Mouse (Mus musculus) spleen, postnatal 4 days (tissue): ENCODE measurements around the gene B4galt5.

Source experiments
- DNase-seq, 2 experiments: peaks; one replicate each; pipeline ENCODE4 v3.0.0; 2022; ENCODE audit warnings: low spot score in 2 of 2

Gene B4galt5

DNA sequence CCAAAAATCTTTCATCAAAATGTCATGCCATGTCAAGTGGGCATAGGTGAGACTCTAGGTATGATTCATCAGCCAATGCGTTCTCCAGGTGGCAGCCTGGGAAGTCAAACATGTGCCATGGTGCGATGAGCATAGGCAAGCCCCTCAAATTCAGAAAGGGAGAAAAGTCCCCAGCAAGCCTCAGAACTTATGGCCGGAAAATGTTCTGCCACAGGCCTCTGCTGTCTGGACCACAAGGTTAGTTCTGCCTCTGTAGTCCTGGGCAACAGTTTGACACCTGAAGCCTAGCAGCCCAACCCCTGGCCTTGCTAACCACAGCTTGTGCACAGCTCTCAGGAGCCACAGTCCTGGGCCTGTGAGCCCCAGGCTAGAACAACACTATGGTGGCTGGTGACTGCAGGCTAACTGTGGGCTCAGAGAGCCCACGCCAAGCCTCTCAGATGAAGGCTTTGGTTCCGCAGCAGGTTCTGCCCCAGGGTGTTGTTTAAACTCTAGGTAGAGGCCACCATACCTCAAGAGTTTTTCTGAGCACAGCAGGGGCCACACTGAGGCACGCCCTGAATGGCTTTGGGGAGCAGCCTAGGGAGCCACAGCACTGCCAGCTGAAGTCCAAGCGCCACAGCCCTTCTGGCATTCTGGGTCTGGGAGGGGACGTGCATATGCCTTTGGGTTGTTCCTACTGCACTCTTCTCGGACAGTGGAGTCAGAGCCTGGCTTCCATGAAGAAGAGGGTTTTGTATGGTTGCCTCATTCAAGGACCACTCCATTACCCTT, 14.5 kb upstream of the B4galt5 start:
- DNase-seq, result no peak

DNA sequence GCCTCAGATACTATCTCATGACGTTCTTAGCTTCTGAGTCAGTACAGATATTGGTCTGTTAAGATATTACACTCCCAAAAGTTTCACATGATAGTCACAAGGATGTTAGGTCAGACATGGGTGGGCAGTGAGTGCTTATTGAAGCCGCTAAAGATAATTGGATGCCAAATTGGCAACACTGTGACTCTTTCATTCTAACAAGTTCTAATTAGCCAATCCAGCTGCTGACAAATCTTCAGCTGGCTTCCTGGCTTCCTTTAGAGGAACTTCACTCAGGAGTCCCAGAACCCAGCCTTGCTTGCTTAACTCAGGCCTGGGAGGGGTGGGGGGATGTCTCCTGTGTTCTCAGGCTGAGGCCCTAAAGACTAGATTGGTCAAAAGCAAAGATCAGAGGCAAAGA, 9.5 kb upstream of the B4galt5 start:
- no peak for DNase-seq

DNA sequence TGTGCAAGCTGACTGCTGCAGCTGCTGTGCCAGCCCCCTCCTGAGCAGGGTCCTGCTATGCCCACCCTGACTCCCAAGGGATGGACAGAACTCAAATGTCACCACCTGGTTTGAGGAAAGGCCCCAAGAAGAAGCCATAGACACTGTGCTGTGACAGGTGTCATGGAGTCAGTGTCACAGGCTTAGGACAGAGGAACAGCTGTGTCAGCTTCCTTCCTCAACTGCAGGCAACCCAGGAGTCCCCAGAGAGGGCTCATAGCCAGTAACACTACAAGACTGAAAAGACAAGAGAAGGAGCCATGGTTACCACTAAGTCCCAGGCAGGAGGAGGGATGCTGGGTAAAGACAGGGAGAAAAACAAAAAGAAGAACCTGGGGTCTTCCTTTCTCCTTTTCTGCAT, 7.9 kb upstream of the B4galt5 start:
- DNase-seq, result no peak

DNA sequence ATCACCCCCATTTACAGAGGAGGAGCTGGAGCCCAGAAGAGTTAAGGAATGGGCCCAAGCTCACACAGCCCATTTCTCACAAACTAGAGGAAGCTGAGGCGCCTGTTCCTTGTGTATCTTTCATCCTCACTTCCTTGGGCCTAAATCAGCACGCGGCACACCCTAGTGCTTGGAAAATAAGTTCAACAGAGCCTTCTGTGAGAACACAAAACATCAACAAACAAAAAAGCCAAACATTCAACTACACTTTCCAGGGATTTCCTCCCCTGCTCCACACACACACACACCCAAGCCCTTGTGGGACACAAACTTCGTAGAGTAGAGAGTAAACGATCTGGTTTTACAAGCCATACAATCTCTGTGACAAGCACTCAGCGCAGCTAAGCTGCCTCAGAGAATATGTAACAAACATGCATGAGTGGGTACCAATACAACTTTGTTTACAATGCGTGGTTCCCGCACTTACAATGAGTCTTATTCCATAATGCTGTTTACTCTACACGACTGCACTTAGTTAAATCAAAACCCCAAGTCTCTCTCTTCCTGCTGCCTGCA, 5.7 kb upstream of the B4galt5 start:
- no peak for DNase-seq

DNA sequence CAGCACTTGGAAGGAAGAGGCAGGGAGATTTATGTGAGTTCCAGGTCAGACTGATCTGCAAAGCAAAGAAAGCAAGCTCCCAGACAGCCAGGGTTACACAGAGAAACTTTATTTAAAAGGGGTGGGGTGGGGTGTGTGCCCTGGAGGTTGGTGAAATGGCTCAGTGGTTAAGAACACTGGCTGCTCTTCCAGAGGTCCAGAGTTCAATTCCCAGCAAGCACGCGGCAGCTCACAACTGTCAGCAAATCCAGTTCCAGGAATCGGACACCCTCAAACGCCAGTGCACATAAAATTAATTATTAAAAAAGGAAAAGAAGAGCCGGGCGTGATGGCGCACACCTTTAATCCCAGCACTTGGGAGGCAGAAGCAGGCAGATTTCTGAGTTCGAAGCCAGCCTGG, 5.1 kb upstream of the B4galt5 start:
- no peak for DNase-seq

DNA sequence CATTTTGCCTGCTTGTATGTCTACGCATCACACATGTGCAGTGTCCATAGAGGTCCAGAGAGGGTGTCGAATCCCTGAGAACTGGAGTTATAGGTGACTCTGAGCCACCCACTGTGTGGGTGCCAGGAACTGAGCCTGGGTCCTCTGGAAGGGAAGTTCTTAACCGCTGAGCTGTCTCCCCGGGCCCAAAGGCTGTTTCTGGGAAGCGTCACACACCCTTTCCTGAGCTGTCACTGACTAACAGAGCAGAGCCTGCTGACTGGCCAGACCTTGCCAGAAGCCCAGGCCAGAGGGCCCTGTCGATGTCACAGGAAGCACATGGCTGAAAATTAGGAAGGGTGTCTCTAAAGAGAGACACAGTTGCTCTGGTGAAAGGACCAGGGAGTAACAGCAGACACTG, 3.5 kb upstream of the B4galt5 start:
- no peak for DNase-seq

GRCm38 (mm10) chr2:167351371-167351951, 2.5 kb upstream of the B4galt5 start:
- DNase-seq, result no peak

DNA sequence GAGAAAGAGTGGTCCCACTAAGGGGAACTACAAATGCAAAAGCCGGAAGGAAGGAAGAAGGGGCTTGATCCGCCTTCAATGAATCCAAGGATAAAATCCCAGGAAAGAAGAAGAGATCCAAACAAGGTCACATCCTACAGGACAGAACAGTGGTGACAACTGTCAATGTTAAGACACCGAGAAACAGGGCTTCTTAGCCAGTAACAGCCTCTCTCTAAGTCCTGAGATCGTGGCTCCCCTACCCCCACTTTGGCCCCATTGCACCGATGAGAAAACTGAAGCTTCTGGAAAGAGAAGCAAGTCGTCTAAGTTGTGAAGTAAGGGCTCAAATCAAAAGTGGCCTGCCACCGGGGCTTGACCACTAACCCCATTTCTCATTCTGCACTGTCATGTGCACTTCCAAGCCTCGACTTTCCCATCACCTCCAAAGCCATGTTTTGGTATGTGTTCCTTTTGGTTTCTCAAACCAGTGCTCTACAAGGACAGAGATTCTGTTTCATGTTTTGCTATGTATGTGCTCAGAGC, 1.2 kb upstream of the B4galt5 start:
- no peak for DNase-seq

GRCm38 (mm10) chr2:167349283-167349936, 427 bp upstream of the B4galt5 start:
- peak; percentile 92 for DNase-seq

DNA sequence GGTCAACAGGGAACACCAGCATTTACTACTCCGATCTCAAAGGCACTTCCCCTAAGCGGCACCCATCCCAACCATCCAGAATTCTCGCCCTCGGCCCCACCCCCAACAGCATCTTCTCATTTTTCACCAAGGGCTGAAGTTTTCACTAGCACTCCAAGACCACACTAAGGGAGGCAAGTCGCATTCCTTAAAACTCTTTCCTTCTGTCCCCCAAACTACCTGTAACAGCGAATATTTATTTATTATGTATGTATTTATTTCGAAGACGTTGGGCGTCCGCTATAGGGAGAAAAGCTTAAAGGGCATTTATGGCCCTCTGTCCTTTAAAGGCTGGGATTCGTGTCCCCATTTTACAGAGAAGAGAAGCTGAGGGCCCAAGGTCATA, 1.0 kb downstream of the B4galt5 start:
- no peak for DNase-seq

- no peak for DNase-seq
These were observed 1.6 kb downstream of the B4galt5 start for GRCm38 (mm10) chr2:167347361-167347760.

DNA sequence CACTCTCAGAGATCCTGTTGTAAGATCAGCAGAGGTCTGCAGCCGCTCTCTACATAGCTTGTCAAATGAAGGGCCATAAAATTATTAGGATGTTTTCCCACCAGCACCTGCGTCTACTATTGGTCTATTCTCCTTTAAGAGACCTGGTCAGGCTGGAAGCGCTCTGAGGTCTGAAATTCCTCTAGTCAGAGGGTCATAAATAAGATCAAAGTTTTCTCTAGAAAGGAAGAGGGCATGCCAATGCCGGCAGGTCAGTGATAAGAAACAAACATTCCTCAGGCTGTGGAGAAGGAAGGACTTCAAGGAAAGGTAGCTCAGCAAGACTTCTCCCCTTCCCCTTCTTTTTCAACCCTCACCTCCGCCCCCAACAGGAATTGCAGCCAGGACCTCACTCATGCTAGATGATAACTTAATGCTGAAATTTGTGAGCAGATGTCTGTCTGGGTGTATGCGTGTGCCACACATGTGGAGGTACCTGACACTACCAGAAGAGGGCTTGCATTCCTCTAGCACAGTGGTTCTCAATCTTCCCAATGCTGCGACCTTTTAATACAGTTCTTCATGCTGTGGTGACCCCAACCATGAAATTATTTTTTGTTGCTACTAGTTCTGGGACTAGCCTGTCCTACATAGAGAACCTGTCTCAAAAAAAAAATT, 3.3 kb downstream of the B4galt5 start:
- no peak for DNase-seq

DNA sequence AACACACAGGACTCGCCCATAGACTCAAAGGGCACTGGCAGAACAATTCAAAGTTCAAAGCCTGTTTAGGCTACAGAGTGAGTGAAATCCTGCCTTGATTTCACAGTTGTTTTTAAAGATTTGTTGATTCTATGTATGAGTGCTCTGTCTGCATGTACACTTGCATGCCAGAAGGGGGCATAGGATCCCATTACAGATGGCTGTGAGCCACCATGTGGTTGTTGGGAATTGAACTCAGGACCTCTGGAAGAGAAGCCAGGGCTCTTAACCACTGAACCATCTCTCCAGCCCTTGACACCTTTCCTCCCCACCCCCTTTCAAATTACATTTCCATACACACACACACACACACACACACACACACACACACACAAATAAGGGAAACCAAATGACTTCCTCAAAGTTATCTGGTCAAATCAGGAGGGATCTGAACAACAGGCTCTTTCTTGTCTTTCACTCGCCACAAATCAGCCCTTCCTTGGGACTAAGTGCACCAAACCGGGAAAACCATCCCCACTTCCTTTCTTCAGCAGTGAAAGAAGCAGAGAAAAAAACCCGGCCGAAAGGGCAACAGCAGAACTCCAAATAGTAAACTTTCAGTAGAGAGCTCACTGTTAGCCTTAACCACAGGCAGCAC, 4.0 kb downstream of the B4galt5 start:
- DNase-seq, result no peak

- no peak for DNase-seq
These were observed 5.4 kb downstream of the B4galt5 start for GRCm38 (mm10) chr2:167343369-167344140.

DNA sequence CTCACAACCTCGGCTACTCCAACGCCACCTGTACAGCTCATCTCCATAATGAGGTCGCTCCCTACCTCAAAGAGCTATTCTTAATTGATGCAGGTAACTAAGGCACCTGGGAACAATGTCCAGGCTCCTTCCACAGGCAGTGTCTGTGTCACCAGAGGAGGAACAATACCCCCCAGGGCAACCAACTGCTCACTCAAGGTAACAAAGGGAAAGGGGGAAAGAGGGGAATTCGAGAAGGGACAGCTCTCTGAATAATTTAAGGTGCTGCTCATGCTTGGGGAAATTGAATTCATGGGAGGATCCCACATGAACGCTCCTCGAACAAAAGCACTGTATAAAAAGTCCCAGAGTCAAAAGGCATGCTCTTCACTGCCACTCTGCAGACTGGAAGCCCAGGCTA, 6.1 kb downstream of the B4galt5 start:
- DNase-seq, result no peak

GRCm38 (mm10) chr2:167337580-167337979, 11.4 kb downstream of the B4galt5 start:
- no peak for DNase-seq

- DNase-seq, result no peak
These were observed 11.8 kb downstream of the B4galt5 start for GRCm38 (mm10) chr2:167337214-167337512.

GRCm38 (mm10) chr2:167336384-167337213, 12.4 kb downstream of the B4galt5 start:
- DNase-seq, result no peak

DNA sequence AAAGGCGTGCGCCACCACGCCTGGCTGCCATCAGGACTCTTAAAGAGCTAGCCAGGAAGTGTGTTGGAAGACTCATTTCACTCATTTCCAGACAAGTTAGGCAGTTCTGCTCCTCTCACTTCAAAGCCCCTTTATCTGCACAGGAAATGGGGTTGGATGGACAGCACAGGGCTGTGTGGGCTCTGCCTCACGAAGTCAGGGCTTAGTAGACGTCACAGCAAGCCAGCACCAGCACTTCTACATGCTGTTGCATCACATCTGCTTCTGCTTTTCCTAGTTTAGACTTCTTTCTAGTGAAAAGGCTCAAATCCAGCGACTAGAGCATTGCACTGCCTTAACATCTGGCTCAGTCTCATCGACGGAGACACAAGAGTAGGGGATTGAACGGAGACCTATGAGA, 13.9 kb downstream of the B4galt5 start:
- no peak for DNase-seq

DNA sequence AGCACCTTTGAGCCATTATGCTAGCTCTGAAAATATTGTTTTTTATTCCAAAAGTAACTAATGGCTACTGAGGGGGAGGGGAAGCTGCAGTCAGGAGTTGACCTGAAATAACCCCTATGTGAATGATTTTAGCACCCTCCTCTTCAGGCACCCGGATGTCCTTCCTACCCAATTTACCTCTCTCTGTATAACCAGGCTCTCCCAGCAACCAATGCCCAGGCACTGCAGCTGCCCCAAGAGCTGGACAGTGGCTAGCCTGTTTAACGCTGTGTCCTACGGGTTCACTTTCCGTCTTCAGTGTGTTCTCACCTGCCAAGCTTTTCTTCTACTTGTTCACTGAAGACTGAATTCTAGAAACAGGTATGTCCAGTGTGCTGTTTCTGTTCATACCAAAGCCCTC, 14.7 kb downstream of the B4galt5 start:
- DNase-seq, result no peak
